16 mouse cellular contexts compared by ENCODE assay signal in genomic region chr9:52175257-52175859, GRCm38 (mm10). TPM values are rescaled to one million over a fixed set of nuclear protein-coding genes. Genes with fewer than 3 reads are reported as not detected.
DNase-seq lines count a peak whose midpoint lies in the region; ATAC-seq and TF ChIP-seq lines count a peak whose summit lies in the region.
"Had no signal": no experiment of that assay in that cellular context is flagged by ENCODE, and none has a peak within 500 bp of the region (broad histone marks: within the 10 kb centered on the region; RNA-seq: fewer than 3 reads in every experiment).

No protein-coding gene starts in this region.

- peaks cover 5% of the 10 kb centered on the region; the same call in 1 of the 2 replicates for H3K4me1 ChIP-seq in heart, embryonic 12.5 days (replicated peaks)
- H3K4me1 ChIP-seq in liver, embryonic 14.5 days (replicated peaks; ENCODE audit: control insufficient read depth in 2 of 2, insufficient read depth in 2 of 2, low read length in 1 of 2), result peaks cover 21 to 31% of the 10 kb centered on the region in 2 experiments
- H3K4me1 ChIP-seq: kidney, embryonic 15.5 days had no signal

- no peak for DNase-seq in heart, postnatal 4 days
- peak in 2 of 3 experiments; percentile 40 to 44 for DNase-seq in liver, embryonic 14.5 days (ENCODE audit: low read depth in 3 of 3, low spot score in 3 of 3)
- no peak for DNase-seq in retina, embryonic 14.5 days (ENCODE audit: low spot score)
- no peak for DNase-seq in left cerebral cortex, postnatal 36 days (ENCODE audit: low spot score in 2 of 2)
- no peak for DNase-seq in heart, postnatal 10 days
- DNase-seq: cerebellum, adult 8-10 months; heart, postnatal 14 days; midbrain, embryonic 14.5 days; right cerebral cortex, postnatal 14 days had no signal

- no peaks in the 10 kb centered on the region for H3K36me3 ChIP-seq in heart, embryonic 12.5 days
- no peaks in the 10 kb centered on the region for H3K36me3 ChIP-seq in liver, embryonic 14.5 days (replicated peaks; ENCODE audit: control insufficient read depth, insufficient read depth, low read depth)
- H3K36me3 ChIP-seq in myocyte (ENCODE audit: control insufficient read depth, insufficient read depth), result no peaks in the 10 kb centered on the region
- H3K36me3 ChIP-seq: kidney, embryonic 15.5 days; limb, embryonic 15.5 days had no signal

- no peak overlapping the region for H3K4me2 ChIP-seq in heart, embryonic 12.5 days
- peak overlapping the region; percentile 51 for H3K4me2 ChIP-seq in liver, embryonic 14.5 days (ENCODE audit: low read depth)
- H3K4me2 ChIP-seq in myocyte (ENCODE audit: low read depth), result peak overlapping the region; percentile 40
- H3K4me2 ChIP-seq: kidney, embryonic 15.5 days; limb, embryonic 15.5 days had no signal

- no peak overlapping the region for H3K4me3 ChIP-seq in heart, embryonic 12.5 days
- H3K4me3 ChIP-seq in liver, embryonic 14.5 days (ENCODE audit: insufficient read depth in 1 of 2, low read depth in 2 of 2, low read length in 2 of 2), result no peak overlapping the region
- H3K4me3 ChIP-seq in myocyte, result no peak overlapping the region
- H3K4me3 ChIP-seq: kidney, embryonic 15.5 days; left cerebral cortex, adult 2 months; limb, embryonic 15.5 days had no signal

- H3K27me3 ChIP-seq in heart, embryonic 12.5 days (replicated peaks), result no peaks in the 10 kb centered on the region
- peaks cover 8% of the 10 kb centered on the region; the same call in 1 of the 2 replicates for H3K27me3 ChIP-seq in liver, embryonic 14.5 days (ENCODE audit: control insufficient read depth, insufficient read depth, low read length)
- no peaks in the 10 kb centered on the region for H3K27me3 ChIP-seq in myocyte (ENCODE audit: control insufficient read depth, insufficient read depth, insufficient read length)
- H3K27me3 ChIP-seq: limb, embryonic 15.5 days had no signal

- H3K27ac ChIP-seq in heart, embryonic 12.5 days (ENCODE audit: poor library complexity, severe bottlenecking), result no peak overlapping the region
- H3K27ac ChIP-seq in liver, embryonic 14.5 days, result peak overlapping the region; percentile 28
- H3K27ac ChIP-seq: kidney, embryonic 15.5 days; left cerebral cortex, adult 2 months; limb, embryonic 15.5 days had no signal

- no peak overlapping the region for H3K9ac ChIP-seq in heart, embryonic 12.5 days
- H3K9ac ChIP-seq in liver, embryonic 14.5 days (replicated peaks), result no peak overlapping the region
- H3K9ac ChIP-seq: kidney, embryonic 15.5 days; limb, embryonic 15.5 days had no signal

- no peak for TF ChIP-seq CTCF in liver, embryonic 14.5 days (IDR thresholded peaks at IDR 0.05; ENCODE audit: low read depth)

- no peaks in the 10 kb centered on the region for H3K9me3 ChIP-seq in heart, embryonic 12.5 days (replicated peaks)
- H3K9me3 ChIP-seq in liver, embryonic 14.5 days (ENCODE audit: control insufficient read depth, low read length), result no peaks in the 10 kb centered on the region
- H3K9me3 ChIP-seq: kidney, embryonic 15.5 days; limb, embryonic 15.5 days had no signal

- no peak for TF ChIP-seq POLR2A in myocyte (IDR thresholded peaks at IDR 0.05; ENCODE audit: insufficient read length, low read depth)

- WGBS in heart, embryonic 12.5 days, result 54% methylated on average over 4 of the region's 4 CpGs
- 23% methylated on average over 4 of the region's 4 CpGs for WGBS in liver, embryonic 14.5 days (ENCODE audit: insufficient replicate concordance)

- TF ChIP-seq EP300 in liver, embryonic 14.5 days (IDR thresholded peaks at IDR 0.05; ENCODE audit: low read depth), result 0 out of 2 replicates have a peak, but pooled peaks have one; percentile 19

- ATAC-seq in heart, embryonic 12.5 days (ENCODE audit: insufficient number of reproducible peaks, low FRiP score), result peak; percentile 71; the same call in 1 of the 2 replicates
- peak; percentile 79 for ATAC-seq in common myeloid progenitor, adult 5-6 weeks (replicated peaks; ENCODE audit: low read depth, poor library complexity, severe bottlenecking)
- ATAC-seq in liver, embryonic 14.5 days (ENCODE audit: insufficient read depth), result peak; percentile 87
- ATAC-seq: forebrain, embryonic 16.5 days had no signal

- no peaks in the 10 kb centered on the region for H3K79me2 ChIP-seq in myocyte (ENCODE audit: control insufficient read depth, insufficient read depth)

- intact Hi-C loops in left cerebral cortex, postnatal 36 days (cut with DNase I), result no loop called here
- intact Hi-C loops in heart, postnatal 10 days (cut with DNase I), result no loop called here

- H3ac ChIP-seq in myocyte (ENCODE audit: control insufficient read depth, insufficient read length), result no peak overlapping the region

TF ChIP-seq in myocyte, 11 proteins besides CTCF, POLR2A, EP300 and RAD21:
- no peak for TF ChIP-seq E2F4 (IDR thresholded peaks at IDR 0.05; ENCODE audit: insufficient read depth)
- TF ChIP-seq REST (IDR thresholded peaks at IDR 0.05; ENCODE audit: insufficient read depth, insufficient read length), result no peak
- TF ChIP-seq SRF (IDR thresholded peaks at IDR 0.05; ENCODE audit: control insufficient read depth, insufficient read length, low read depth), result no peak
- no peak for TF ChIP-seq TCF3 (IDR thresholded peaks at IDR 0.05; ENCODE audit: insufficient read length, low read depth)
- TF ChIP-seq POLR2AphosphoS2 (IDR thresholded peaks at IDR 0.05; ENCODE audit: insufficient read length, low read depth), result no peak
- no peak for TF ChIP-seq TCF12 (IDR thresholded peaks at IDR 0.05; ENCODE audit: insufficient read depth, poor library complexity, severe bottlenecking)
- no peak for TF ChIP-seq MYOD1 (IDR thresholded peaks at IDR 0.05; ENCODE audit: control insufficient read depth in 1 of 3, insufficient read length in 2 of 3, low read depth in 2 of 3)
- no peak for TF ChIP-seq MYOG (IDR thresholded peaks at IDR 0.05; ENCODE audit: control insufficient read depth in 1 of 3, insufficient read depth in 1 of 3, insufficient read length in 2 of 3, low read depth in 2 of 3)
- TF ChIP-seq USF1 (IDR thresholded peaks at IDR 0.05; ENCODE audit: low read depth), result no peak
- no peak for TF ChIP-seq MAX (IDR thresholded peaks at IDR 0.05; ENCODE audit: low read depth)
- TF ChIP-seq CEBPB (IDR thresholded peaks at IDR 0.05; ENCODE audit: insufficient read depth, poor library complexity, severe bottlenecking), result no peak

RNA-seq across cellular contexts. Expression of gene Zc3h12c, which starts 7.0 kb away (rescaled TPM):
- polyA plus RNA-seq in heart, embryonic 12.5 days (2016; fragmentation: Nextera tagmentation; extraction: Ambion mirVana), result 4.0 and 4.6 TPM in 2 replicates
- 10 to 100 TPM; 13.0 to 13.3 TPM for total RNA-seq in heart, postnatal 4 days (2021)
- total RNA-seq in common myeloid progenitor, adult 5-6 weeks (2017), result 4.9 and 8.7 TPM in 2 replicates
- polyA plus RNA-seq in liver, embryonic 14.5 days (2012; rRNA removed), result 0.29 and 0.38 TPM in 2 replicates
- polyA plus RNA-seq in liver, embryonic 14.5 days (2014; fragmentation: Nextera tagmentation; extraction: Ambion mirVana), result 0.53 and 0.61 TPM in 2 replicates
- polyA plus RNA-seq in myocyte (2012; fragmentation: generic; extraction: Trizol), result 1.2 TPM
- 10 to 100 TPM; 11.5 to 12.9 TPM for total RNA-seq in left cerebral cortex, postnatal 36 days (2021)
- 10 to 100 TPM; 11.9 to 14.1 TPM for total RNA-seq in heart, postnatal 10 days (2021)

Comparison
In these comparisons a context has a peak if more than half of its experiments do, and no peak if none do; other contexts are left out.
1. DNase-seq: peak in liver, embryonic 14.5 days (2 of 3); none in heart, postnatal 4 days (single experiment), retina, embryonic 14.5 days (single experiment), left cerebral cortex, postnatal 36 days (0 of 2) and heart, postnatal 10 days (0 of 2).
2. Peak in every context shown above with its lines, with median percentiles within 50 percentile points of each other: ATAC-seq.